Mouse (Mus musculus) ES-E14 (cell line): ENCODE results near the gene Trim8. TPM values are rescaled to one million over a fixed set of nuclear protein-coding genes. Genes with fewer than 3 reads are reported as not detected.

Experiments used
- DNase-seq: peaks from one replicate; pipeline ENCODE4 v3.0.0-alpha.2; 2013; ENCODE audit warnings: low read depth, low spot score
- H3K27ac ChIP-seq: 2 replicates; pipeline ENCODE4 v1.5.1; 2012; ENCODE audit warnings: low read depth, mild to moderate bottlenecking, low read length, moderate library complexity, mixed read lengths; ENCODE audit not compliant: poor library complexity, insufficient read depth, severe bottlenecking
- H3K36me3 ChIP-seq: 2 replicates; pipeline ENCODE4 v1.6.1; 2012; ENCODE audit warnings: mild to moderate bottlenecking, low read length, moderate library complexity, mixed read lengths; ENCODE audit not compliant: control insufficient read depth, poor library complexity, insufficient read depth, severe bottlenecking
- H3K4me1 ChIP-seq, 2 experiments: fragments of 150-350 bp in 1 of 2; sonication (generic) in 1 of 2; 2 replicates each; pipeline ENCODE4 v1.6.1; 2012; ENCODE audit warnings: low read length in 2 of 2, mild to moderate bottlenecking in 1 of 2, mixed read lengths in 1 of 2; ENCODE audit not compliant: control insufficient read depth in 2 of 2, insufficient read depth in 2 of 2, poor library complexity in 1 of 2
- H3K4me3 ChIP-seq, 2 experiments: fragments of 150-350 bp in 1 of 2; sonication (generic) in 1 of 2; 2 replicates each; pipeline ENCODE4 v1.5.1; 2012; ENCODE audit warnings: low read length in 2 of 2, low read depth in 1 of 2, mild to moderate bottlenecking in 1 of 2, mixed read lengths in 1 of 2; ENCODE audit not compliant: insufficient read depth in 1 of 2, poor library complexity in 1 of 2, severe bottlenecking in 1 of 2
- H3K9ac ChIP-seq: 2 replicates; pipeline ENCODE4 v1.6.1; 2012; ENCODE audit warnings: low read depth, mild to moderate bottlenecking, low read length, mixed read lengths; ENCODE audit not compliant: poor library complexity, insufficient read depth, severe bottlenecking
- H3K9me3 ChIP-seq: fragments of 150-350 bp; sonication (generic); 2 replicates; pipeline ENCODE4 v1.6.1; 2012; ENCODE audit warnings: low read depth, mild to moderate bottlenecking, low read length; ENCODE audit not compliant: control insufficient read depth, insufficient read depth
- CHD2 ChIP-seq: IDR thresholded peaks from 2 replicates; pipeline ENCODE4 v1.6.1; 2014; ENCODE audit warnings: mild to moderate bottlenecking, low read depth, low read length, inconsistent platforms
- HCFC1 ChIP-seq: IDR thresholded peaks from 2 replicates; pipeline ENCODE4 v1.6.1; 2012; ENCODE audit warnings: low read length, inconsistent platforms, borderline replicate concordance; ENCODE audit not compliant: insufficient read depth
- MAFK ChIP-seq: IDR thresholded peaks from 2 replicates; pipeline ENCODE4 v1.6.1; 2014; ENCODE audit warnings: mild to moderate bottlenecking, low read depth, low read length, inconsistent platforms; ENCODE audit not compliant: insufficient read depth
- ZC3H11A ChIP-seq: IDR thresholded peaks from 2 replicates; pipeline ENCODE4 v1.6.1; 2012; ENCODE audit warnings: low read depth, mild to moderate bottlenecking, inconsistent platforms, low read length, borderline replicate concordance
- ZNF384 ChIP-seq: IDR thresholded peaks from 2 replicates; pipeline ENCODE4 v1.6.1; 2012; ENCODE audit warnings: low read depth, low read length, inconsistent platforms
- in situ Hi-C, 2 experiments: fragments of 600-800 bp; cut with MboI; formaldehyde crosslinking; loops; one replicate each; pipeline ENCODE4 v1.15.1; 2025; ENCODE audit warnings: low sequenced_read_pairs in 2 of 2, inconsistent platforms in 1 of 2; ENCODE audit not compliant: unreplicated experiment in 2 of 2
- total RNA-seq: library from RNA; depleted of rRNA; stranded (reverse); fragments of 300-350 nt; gene quantifications from 2 replicates; pipeline ENCODE4 v1.2.3, GENCODE M21; 2012

Gene Trim8
- total RNA-seq, 1 experiment = 26.1 TPM

GRCm38 (mm10) chr19:46497230-46497629 lies 4.3 kb upstream of the Trim8 start:
- H3K36me3 ChIP-seq = no peaks in the 10 kb centered on the region
- H3K4me3 ChIP-seq = no peak overlapping the region; a peak in 1 of 4 replicates
- in situ Hi-C loops = no loop called here
- TF ChIP-seq CHD2 (no peak), MAFK (no peak), ZC3H11A (no peak), HCFC1 (no peak), ZNF384 (no peak)
- peaks cover 10 to 11% of the 10 kb centered on the region in 2 experiments for H3K4me1 ChIP-seq
- H3K27ac ChIP-seq = no peak overlapping the region
- H3K9ac ChIP-seq = no peak overlapping the region
- H3K9me3 ChIP-seq = no peaks in the 10 kb centered on the region
- DNase-seq = no peak

- H3K4me3 ChIP-seq = peak overlapping the region in 1 of 2 experiments; percentile 17; a peak in 2 of 4 replicates
- TF ChIP-seq ZNF384 (0 out of 2 replicates have a peak, but pooled peaks have one; percentile 45), MAFK (no peak), CHD2 (no peak)
- H3K4me1 ChIP-seq = peaks cover 11% of the 10 kb centered on the region in 2 experiments
- DNase-seq = no peak
- H3K36me3 ChIP-seq = peaks cover 4% of the 10 kb centered on the region; the same call in 1 of the 2 replicates
- peak overlapping the region; percentile 51; the same call in 1 of the 2 replicates for H3K9ac ChIP-seq
- in situ Hi-C loops = no loop called here
- H3K27ac ChIP-seq = no peak overlapping the region
- no peaks in the 10 kb centered on the region for H3K9me3 ChIP-seq
Measured at GRCm38 (mm10) chr19:46499539-46499835, 2.0 kb upstream of the Trim8 start.

- Histone ChIP-seq H3K4me3 (peak overlapping the region; percentile 76 to 92), H3K36me3 (peaks cover 4% of the 10 kb centered on the region; the same call in 1 of the 2 replicates), H3K9me3 (no peaks in the 10 kb centered on the region), H3K9ac (peak overlapping the region; percentile 95), H3K27ac (peak overlapping the region; percentile 98), H3K4me1 (peaks cover 14 to 16% of the 10 kb centered on the region in 2 experiments)
- no peak for TF ChIP-seq CHD2
- in situ Hi-C loops = no loop called here
- DNase-seq = peak; percentile 100
Measured at GRCm38 (mm10) chr19:46499836-46500580, 1.5 kb upstream of the Trim8 start.

GRCm38 (mm10) chr19:46500581-46501341 lies 741 bp upstream of the Trim8 start:
- in situ Hi-C loops = no loop called here
- TF ChIP-seq ZNF384 (peak; percentile 66), CHD2 (no peak), ZC3H11A (no peak), HCFC1 (no peak), MAFK (no peak)
- Histone ChIP-seq H3K4me3 (peak overlapping the region; percentile 76 to 92), H3K9ac (peak overlapping the region; percentile 95), H3K36me3 (peaks cover 7% of the 10 kb centered on the region), H3K4me1 (peaks cover 18% of the 10 kb centered on the region in 2 experiments), H3K27ac (peak overlapping the region; percentile 98), H3K9me3 (no peaks in the 10 kb centered on the region)
- DNase-seq = no peak

GRCm38 (mm10) chr19:46502069-46502455 lies 560 bp downstream of the Trim8 start:
- Histone ChIP-seq H3K9ac (peak overlapping the region; percentile 96), H3K27ac (peak overlapping the region; percentile 98), H3K9me3 (no peaks in the 10 kb centered on the region), H3K4me3 (peak overlapping the region; percentile 76 to 92), H3K4me1 (peaks cover 14 to 16% of the 10 kb centered on the region in 2 experiments), H3K36me3 (peaks cover 15% of the 10 kb centered on the region)
- no peak for DNase-seq
- in situ Hi-C loops = no loop called here
- TF ChIP-seq CHD2 = no peak
- TF ChIP-seq ZC3H11A = no peak
- TF ChIP-seq MAFK = no peak
- no peak for TF ChIP-seq ZNF384
- no peak; the same call in 1 of the 2 replicates for TF ChIP-seq HCFC1
